Mouse (Mus musculus) bone marrow macrophage, adult 2 months (primary cell): Measurements from ENCODE around the gene Arhgap28.

ENCODE experiments used
- CTCF ChIP-seq: IDR thresholded peaks from 2 replicates; pipeline ENCODE4 v1.5.1; 2012; ENCODE audit warnings: low read depth, mild to moderate bottlenecking, low read length, moderate library complexity
- POLR2A ChIP-seq: IDR thresholded peaks from 2 replicates; pipeline ENCODE4 v1.6.1; 2012; ENCODE audit warnings: mild to moderate bottlenecking, low read depth, low read length, borderline replicate concordance

DNA sequence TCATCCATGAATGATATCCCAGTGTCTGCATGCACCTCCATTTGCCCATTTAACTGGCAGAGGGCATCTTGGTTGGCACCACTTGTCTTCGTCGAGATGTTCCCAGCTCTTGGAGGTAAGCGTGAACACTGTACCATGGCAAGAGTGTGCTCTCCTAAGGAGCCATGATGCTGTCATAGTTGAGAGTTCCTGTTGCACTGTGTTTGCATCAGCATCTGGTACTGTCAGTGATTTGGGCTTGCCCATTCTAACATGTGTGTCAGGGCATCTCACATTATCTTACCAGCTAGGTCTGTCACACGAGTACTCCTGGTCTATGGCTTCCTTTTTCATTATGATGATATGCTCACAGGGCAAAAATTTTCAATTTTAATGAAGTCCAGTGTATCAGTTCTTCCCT lies 24.6 kb upstream of the Arhgap28 start:
- TF ChIP-seq POLR2A (no peak), CTCF (no peak)
